Mouse (Mus musculus) liver, postnatal 0 days (tissue): ENCODE measurements at regions not wholly inside any gene's neighbourhood (a gene's known extent, or its start where the extent isn't known, plus 50 kb on each side); places are given as distances from the start of the nearest gene placed in this dataset.

Experiments
- ATAC-seq: fragments of 200-750 bp; cut with Nextera tagmentation; 2 replicates; pipeline ENCODE4 v1.8.0; 2017; ENCODE audit warnings: mild to moderate bottlenecking, moderate library complexity
- DNase-seq: peaks from one replicate; pipeline ENCODE4 v3.0.0-alpha.2; 2016
- H3K27ac ChIP-seq: fragments of 300-500 bp; sonication (generic); 2 replicates; pipeline ENCODE4 v1.5.1; 2014; ENCODE audit warnings: antibody characterized with exemption, moderate library complexity, mild to moderate bottlenecking, low read depth
- H3K27me3 ChIP-seq: fragments of 300-500 bp; sonication (generic); 2 replicates; pipeline ENCODE4 v1.6.1; 2014; ENCODE audit warnings: low read length, control low read depth, mixed read lengths; ENCODE audit not compliant: insufficient read depth
- H3K36me3 ChIP-seq: fragments of 300-500 bp; sonication (generic); replicated peaks from 2 replicates; pipeline ENCODE4 v1.6.1; 2014; ENCODE audit warnings: mild to moderate bottlenecking, control low read depth, low read length, moderate library complexity, mixed read lengths; ENCODE audit not compliant: insufficient read depth
- H3K4me1 ChIP-seq: fragments of 300-500 bp; sonication (generic); 2 replicates; pipeline ENCODE4 v1.6.1; 2014; ENCODE audit warnings: antibody characterized with exemption, mild to moderate bottlenecking, control low read depth; ENCODE audit not compliant: insufficient read depth
- H3K4me2 ChIP-seq: fragments of 300-500 bp; sonication (generic); 2 replicates; pipeline ENCODE4 v1.6.1; 2014; ENCODE audit warnings: low read depth, mild to moderate bottlenecking, low read length, moderate library complexity, mixed read lengths
- H3K4me3 ChIP-seq: fragments of 300-500 bp; sonication (generic); 2 replicates; pipeline ENCODE4 v1.5.1; 2014; ENCODE audit warnings: low read depth, low read length
- H3K9ac ChIP-seq: fragments of 300-500 bp; sonication (generic); replicated peaks from 2 replicates; pipeline ENCODE4 v1.6.1; 2014; ENCODE audit warnings: mild to moderate bottlenecking, moderate library complexity
- H3K9me3 ChIP-seq: fragments of 300-500 bp; sonication (generic); 2 replicates; pipeline ENCODE4 v1.6.1; 2016; ENCODE audit warnings: mild to moderate bottlenecking, control low read depth, low read length, mixed read lengths
- CTCF ChIP-seq: sonication (generic); IDR thresholded peaks from 2 replicates; pipeline ENCODE4 v1.5.1; 2016; ENCODE audit warnings: antibody characterized with exemption, low read depth
- EP300 ChIP-seq: IDR thresholded peaks from 2 replicates; pipeline ENCODE4 v1.6.1; 2016; ENCODE audit warnings: antibody characterized with exemption, low read depth, mild to moderate bottlenecking
- WGBS: fragments of 180-500 bp; shearing (Covaris S2); extraction: QIAGEN DNeasy Blood & Tissue Kit; methylation state at CpG from one replicate; pipeline ENCODE4 v1.1.7; 2014; ENCODE audit not compliant: insufficient replicate concordance; 5-methylcytosine and 5-hydroxymethylcytosine counted together

- H3K9me3 ChIP-seq, result no peaks in the 10 kb centered on the region
- TF ChIP-seq CTCF, result peak; percentile 83
- no peak for TF ChIP-seq EP300
- WGBS, result 63% methylated on average over 4 of the region's 4 CpGs
- DNase-seq (peak; percentile 79), ATAC-seq (no peak)
- no peak overlapping the region for H3K4me3 ChIP-seq
- H3K4me1 ChIP-seq, result no peaks in the 10 kb centered on the region
- H3K4me2 ChIP-seq, result no peak overlapping the region
- H3K27me3 ChIP-seq, result no peaks in the 10 kb centered on the region
- no peaks in the 10 kb centered on the region for H3K36me3 ChIP-seq
- no peak overlapping the region for H3K27ac ChIP-seq
- H3K9ac ChIP-seq, result no peak overlapping the region
Measured at GRCm38 (mm10) chr2:103865319-103866171, 68.1 kb upstream of the Caprin1 start.

GRCm38 (mm10) chr2:103867241-103867957 lies 70.0 kb upstream of the Caprin1 start:
- 71% methylated on average over 14 of the region's 14 CpGs for WGBS
- no peak for TF ChIP-seq EP300
- no peak for TF ChIP-seq CTCF
- ATAC-seq (no peak), DNase-seq (no peak)
- no peaks in the 10 kb centered on the region for H3K36me3 ChIP-seq
- no peak overlapping the region for H3K4me3 ChIP-seq
- H3K9ac ChIP-seq, result no peak overlapping the region
- no peak overlapping the region for H3K27ac ChIP-seq
- no peaks in the 10 kb centered on the region; the same call in 1 of the 2 replicates for H3K4me1 ChIP-seq
- no peak overlapping the region for H3K4me2 ChIP-seq
- no peaks in the 10 kb centered on the region for H3K9me3 ChIP-seq
- no peaks in the 10 kb centered on the region for H3K27me3 ChIP-seq

GRCm38 (mm10) chr2:103867958-103868330 lies 70.5 kb upstream of the Caprin1 start:
- no peak for TF ChIP-seq EP300
- no peak for TF ChIP-seq CTCF
- Histone ChIP-seq H3K9me3 (no peaks in the 10 kb centered on the region), H3K4me3 (no peak overlapping the region), H3K4me2 (no peak overlapping the region), H3K27me3 (no peaks in the 10 kb centered on the region), H3K4me1 (no peaks in the 10 kb centered on the region; the same call in 1 of the 2 replicates), H3K36me3 (no peaks in the 10 kb centered on the region), H3K27ac (no peak overlapping the region), H3K9ac (no peak overlapping the region)
- DNase-seq, result no peak
- 94% methylated on average over 13 of the region's 13 CpGs for WGBS
- ATAC-seq, result no peak

- 63% methylated on average over 7 of the region's 7 CpGs for WGBS
- no peak for ATAC-seq
- Histone ChIP-seq H3K27ac (no peak overlapping the region), H3K4me1 (no peaks in the 10 kb centered on the region; the same call in 1 of the 2 replicates), H3K27me3 (no peaks in the 10 kb centered on the region), H3K4me2 (no peak overlapping the region), H3K36me3 (no peaks in the 10 kb centered on the region), H3K9ac (no peak overlapping the region), H3K4me3 (no peak overlapping the region), H3K9me3 (no peaks in the 10 kb centered on the region)
- no peak for DNase-seq
- TF ChIP-seq CTCF (no peak), EP300 (no peak)
Measured at GRCm38 (mm10) chr2:103868655-103869054, 71.2 kb upstream of the Caprin1 start.

GRCm38 (mm10) chr2:103871522-103872276 lies 74.2 kb upstream of the Caprin1 start:
- TF ChIP-seq EP300, result no peak
- TF ChIP-seq CTCF, result peak; percentile 95

GRCm38 (mm10) chr2:103872277-103872636 lies 74.8 kb upstream of the Caprin1 start:
- no peaks in the 10 kb centered on the region for H3K27me3 ChIP-seq
- no peak overlapping the region for H3K4me2 ChIP-seq
- H3K4me1 ChIP-seq, result peaks cover 7% of the 10 kb centered on the region
- H3K27ac ChIP-seq, result no peak overlapping the region
- no peak overlapping the region for H3K9ac ChIP-seq
- 61% methylated on average over 3 of the region's 3 CpGs for WGBS
- H3K4me3 ChIP-seq, result no peak overlapping the region
- no peaks in the 10 kb centered on the region for H3K36me3 ChIP-seq
- DNase-seq (no peak), ATAC-seq (peak; percentile 18)
- no peak for TF ChIP-seq CTCF
- TF ChIP-seq EP300, result no peak
- no peaks in the 10 kb centered on the region for H3K9me3 ChIP-seq

More at GRCm38 (mm10) chr2:103871522-103872276, 74.2 kb upstream of the Caprin1 start:
- DNase-seq, result peak; percentile 83
- Histone ChIP-seq H3K36me3 (no peaks in the 10 kb centered on the region), H3K4me1 (peaks cover 7% of the 10 kb centered on the region), H3K27ac (no peak overlapping the region), H3K9ac (no peak overlapping the region), H3K4me3 (no peak overlapping the region), H3K9me3 (no peaks in the 10 kb centered on the region), H3K4me2 (no peak overlapping the region), H3K27me3 (no peaks in the 10 kb centered on the region)
- 28% methylated on average over 12 of the region's 12 CpGs for WGBS
- ATAC-seq, result peak; percentile 71
